Mouse (Mus musculus) erythroblast, embryonic 14.5 days (primary cell): ENCODE data around the gene Fgd2.

Experiments used
- GATA1 ChIP-seq: IDR thresholded peaks from 2 replicates; pipeline ENCODE4 v1.6.1; 2012; ENCODE audit warnings: low read length, inconsistent platforms, mixed read lengths
- TAL1 ChIP-seq: IDR thresholded peaks from 3 replicates; pipeline ENCODE4 v1.6.1; 2012; ENCODE audit warnings: low read length, inconsistent platforms, mixed read lengths

DNA sequence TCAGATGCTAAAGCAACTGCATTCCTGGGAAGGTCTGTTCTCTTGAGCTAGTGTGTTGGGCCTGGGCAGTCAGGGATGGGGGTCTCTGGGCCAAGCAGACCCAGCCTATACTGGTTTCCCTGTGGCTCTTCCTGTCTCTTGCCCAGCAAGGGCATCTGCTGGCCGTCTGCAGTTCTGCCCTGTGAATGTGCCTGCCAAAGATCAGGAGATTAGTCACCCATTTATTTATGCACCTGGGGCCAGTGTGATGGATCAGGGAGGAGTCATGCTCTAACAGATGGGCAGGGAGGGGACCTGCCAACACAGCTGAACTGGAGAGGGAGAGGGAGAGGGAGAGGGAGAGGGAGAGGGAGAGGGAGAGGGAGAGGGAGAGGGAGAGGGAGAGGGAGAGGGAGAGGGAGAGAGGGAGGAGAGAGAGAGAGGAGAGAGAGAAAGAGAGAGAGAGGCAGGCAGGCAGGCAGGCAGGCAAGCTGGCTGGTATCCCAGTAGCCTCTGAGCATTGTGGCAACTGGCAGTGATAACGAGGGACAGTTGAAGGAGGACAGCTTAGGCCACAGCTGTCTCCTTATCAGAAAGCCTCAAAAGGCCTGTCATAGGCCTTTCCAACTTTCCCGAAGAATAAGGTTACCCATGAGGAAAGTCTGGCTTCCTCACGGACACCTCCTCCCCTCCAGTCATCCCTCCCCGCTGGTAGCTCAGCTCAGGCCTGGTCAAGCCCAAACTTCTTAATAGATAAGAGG lies 29.9 kb upstream of the Fgd2 start:
- TF ChIP-seq GATA1 (no peak), TAL1 (no peak)
